Mouse (Mus musculus): ENCODE results near the gene Necab3.

The Necab3 gene

DNA sequence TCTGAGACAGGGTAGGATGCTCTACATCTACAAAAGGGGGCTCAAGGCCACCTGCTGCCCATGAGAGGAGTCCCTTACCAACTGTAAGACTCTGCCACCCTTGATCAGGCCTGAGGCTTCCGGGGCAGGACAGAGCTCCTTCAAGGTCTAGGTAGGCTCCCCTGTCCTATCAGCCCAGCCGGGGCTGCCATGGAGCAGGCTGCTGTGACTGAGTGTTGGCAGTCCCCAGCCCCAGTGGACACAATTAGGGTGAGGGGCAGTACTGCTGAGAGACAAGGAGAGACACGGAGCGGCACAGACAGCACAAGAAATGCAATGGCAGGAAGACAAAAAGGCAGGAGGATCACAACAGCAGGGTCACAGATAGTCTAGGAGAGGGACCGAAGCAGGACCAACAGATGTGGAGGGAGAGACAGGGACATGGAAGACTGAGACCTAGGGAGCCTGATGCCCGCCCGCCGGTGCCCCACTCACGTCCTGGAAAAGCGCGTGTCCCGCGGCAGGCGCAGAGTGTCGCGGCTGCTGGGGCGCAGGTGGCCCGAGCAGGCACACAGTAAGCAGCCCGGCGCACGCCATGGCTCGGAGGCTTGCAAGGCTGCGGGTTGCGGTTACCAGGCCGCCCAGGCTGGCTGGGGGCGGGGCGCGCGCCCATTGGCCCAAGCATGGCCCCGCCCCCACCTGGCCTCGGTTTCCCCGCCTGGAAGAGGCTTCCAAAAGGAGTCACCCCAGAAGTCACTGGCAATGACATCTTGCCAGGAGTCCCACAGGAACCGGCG lies at the start of gene Necab3:
TSS of gene Necab3 (minus strand) at position 627 of the 776 bp plus-strand sequence.
- peak; percentile 76 for DNase-seq

DNA sequence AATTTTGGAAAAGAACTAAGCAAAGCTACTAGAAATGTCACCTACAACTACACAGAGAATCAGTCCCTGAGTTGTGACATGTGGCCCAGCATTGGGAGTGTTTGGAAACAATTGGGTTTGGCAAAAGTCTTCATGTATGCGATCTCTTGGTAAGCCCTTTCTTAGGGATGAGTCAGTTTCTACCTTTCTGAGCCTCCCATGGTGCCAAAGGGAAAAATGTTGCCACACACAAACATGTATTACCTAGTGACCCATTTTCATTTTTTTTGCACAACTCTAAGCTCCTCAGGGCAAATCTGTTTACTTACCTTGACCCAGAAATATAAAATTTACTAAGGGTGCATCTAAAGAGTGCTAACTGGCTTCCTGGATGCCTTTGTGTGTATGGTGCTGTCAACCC lies 48.3 kb upstream of the Necab3 start:
- no peak for DNase-seq

DNA sequence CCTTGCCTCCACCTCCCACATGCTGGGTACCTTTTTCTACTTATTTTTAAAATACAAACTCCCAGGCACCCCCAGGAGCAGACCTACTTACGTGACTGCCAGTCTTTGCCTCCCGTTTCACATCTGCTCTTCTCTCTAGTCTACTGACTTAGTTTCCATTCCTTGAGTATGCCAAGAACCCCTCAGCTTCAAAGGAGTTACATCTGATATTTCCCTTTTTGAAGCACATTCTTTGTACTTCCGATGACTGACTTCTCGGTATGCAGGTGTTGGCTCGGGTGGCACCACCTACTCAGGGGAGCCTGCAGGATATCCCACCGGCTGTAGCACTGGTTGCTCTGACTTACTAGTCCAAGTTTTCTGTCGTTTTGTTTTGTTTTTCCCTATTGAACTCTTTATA lies 45.5 kb upstream of the Necab3 start:
- peak; percentile 59 for DNase-seq

DNA sequence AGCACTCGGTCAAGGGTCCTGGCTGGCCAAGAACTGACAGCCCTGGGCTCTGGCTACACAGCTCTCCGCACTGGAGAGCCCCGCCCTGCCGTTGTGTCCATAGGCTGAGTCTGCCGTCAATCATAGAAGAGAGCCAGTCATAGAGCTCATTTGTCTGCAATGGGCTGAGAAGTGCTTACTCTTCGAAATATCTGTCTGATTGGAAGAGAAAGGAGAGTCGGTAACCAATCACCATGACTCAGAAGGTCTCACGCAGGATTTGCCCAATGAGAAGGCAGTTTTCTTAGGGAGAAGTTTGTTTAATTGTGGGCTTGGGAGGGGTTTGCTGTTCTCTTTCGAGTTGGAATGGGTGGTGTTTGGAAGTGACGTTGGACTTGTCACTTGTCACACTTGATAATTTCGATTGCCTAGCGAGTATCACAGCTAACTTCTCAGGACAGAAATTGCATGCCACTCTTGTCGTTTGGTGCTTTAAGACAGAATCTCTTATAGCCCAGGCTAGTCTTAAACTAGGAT lies 45.0 kb upstream of the Necab3 start, which contains the start of gene Pxmp4:
TSS of gene Pxmp4 (minus strand) at position 71 of the 516 bp plus-strand sequence.
- DNase-seq, result peak; percentile 99

DNA sequence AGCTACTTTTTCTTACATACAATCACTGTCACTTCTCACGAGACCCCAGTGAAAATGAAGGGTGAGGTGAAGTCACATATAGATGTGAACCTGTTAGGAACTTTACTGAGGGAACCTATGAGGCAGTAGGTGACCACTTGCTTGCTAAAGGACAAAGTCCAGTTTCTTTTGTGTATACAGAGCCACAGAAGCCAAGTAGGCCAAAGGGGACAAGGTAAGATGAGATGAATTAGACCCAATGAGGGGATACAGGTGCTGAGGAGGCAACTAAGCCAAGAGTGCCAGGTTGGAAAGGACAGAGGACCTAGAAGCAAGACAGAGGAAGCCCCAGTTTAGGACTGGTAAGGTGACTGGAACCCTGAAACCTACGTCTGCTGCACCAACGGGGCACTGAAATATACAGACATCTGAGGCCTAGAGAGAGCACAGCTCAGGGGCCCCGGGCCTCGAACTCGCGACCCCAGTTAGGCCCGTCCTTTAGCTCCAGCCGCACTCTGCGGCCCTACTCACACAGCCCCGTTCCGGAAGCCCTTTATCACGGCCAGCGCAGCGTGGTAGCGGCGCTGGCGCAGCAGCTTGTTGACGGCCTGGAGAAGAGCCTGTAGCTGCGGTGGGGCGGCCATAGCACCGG lies 44.4 kb upstream of the Necab3 start:
- DNase-seq, result no peak

DNA sequence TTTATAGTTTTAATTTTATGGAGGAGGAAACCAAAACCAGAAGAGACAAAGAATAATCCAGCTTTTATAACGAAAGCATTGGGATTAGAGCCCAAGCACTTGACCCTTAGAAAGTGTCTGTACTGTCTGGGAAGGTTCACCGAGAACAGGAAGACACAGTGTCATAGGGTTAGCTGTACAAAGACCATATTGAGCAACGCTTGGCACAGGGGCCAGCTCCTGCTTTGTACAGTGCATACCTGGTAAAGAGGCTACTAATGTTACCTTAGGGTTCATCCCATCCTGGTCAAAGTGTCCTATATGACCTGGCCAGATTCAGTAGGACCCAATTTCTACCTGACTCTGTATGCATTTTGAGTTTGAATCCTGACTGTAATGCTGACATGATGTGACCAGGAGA lies 42.6 kb upstream of the Necab3 start:
- no peak for DNase-seq

DNA sequence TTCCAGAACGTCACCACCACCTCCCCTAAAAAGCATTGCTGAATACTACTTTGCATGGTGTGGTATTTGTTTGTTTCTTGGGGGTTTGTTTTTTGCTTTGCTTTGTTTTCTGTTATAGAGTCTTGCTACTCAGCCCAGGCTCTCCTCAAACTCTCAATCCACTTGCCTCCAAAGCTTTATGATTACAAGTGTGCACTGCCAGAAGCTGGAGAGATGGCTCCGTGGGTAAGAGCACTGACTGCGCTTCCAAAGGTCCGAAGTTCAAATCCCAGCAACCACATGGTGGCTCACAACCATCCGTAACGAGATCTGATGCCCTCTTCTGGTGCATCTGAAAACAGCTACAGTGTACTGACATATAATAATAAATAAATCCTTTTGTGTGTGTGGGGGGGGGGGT lies 41.9 kb upstream of the Necab3 start:
- no peak for DNase-seq

DNA sequence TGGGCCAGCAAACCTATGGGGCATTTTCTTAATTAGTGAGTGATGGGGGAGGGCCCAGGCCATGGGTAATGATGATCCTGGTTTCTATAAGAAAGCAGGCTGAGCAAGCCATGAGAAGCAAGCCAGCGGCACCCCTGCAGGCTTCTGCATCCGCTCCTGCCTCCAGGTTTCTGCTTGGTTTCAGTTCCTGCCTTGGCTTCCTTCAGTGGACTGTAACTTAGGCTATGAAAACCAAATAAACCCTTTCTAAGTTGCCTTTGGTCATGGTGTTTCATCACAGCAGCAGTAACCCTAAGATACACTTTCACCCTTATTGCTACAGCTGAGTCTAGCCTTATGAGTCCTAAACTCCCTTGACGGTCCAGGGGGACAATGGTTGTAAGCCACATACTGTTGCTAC lies 38.7 kb upstream of the Necab3 start:
- DNase-seq, result no peak

DNA sequence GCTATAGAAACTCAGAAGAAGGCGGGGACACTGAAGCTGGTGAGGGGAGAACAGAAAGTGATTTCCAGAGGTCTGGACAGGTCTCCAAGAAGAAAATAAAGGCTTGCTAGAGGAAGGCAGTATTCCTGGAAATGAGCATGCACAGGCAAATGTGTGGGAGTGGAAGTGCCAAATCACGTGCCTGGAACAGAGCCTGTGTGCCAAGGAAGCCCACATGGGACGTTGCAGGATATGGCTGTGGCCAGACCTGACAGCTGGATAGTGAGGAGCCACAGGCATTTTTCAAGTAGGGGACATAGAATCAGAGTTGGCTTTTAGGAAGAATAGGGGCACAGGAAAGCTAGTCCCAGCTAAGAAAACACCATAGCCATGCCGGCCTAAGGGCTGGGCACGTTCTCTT lies 37.1 kb upstream of the Necab3 start:
- DNase-seq, result no peak

DNA sequence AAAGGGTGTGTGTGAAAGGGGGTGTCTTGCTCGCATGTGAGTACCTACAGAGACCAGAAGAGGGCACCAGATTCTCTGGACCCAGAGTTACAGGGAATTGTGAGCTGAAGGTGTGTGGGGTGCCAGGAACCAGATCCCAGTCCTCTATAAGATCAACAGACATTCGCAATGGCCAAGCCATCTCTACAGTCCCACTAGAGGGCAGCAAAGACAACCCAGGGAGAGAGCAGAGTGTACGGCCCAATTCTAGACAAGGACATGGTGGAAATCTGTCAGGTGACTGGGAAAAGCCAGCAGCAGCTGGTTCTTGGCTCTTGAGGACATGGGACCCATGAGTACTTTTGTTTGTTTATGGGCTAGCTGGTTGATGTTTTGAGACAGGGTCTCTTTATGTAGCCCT lies 34.3 kb upstream of the Necab3 start:
- peak; percentile 69 for DNase-seq

DNA sequence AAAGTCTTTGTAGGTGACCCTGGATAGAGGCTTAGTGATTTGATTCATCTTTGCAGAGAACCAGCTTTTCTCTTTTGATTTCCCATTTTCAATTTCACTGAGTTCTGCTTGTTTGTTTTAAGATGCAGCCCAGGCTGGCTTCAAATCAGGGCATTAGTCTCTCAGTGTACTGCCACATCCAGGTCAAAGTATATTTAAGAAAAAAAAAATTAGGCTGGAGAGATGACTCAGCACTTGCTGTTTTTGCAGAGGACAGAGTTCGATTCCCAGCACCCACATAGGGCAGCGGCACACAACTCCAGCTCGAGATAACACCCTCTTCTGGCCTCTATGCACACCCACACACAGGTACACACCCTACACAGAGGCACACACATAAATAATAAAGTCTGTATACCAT lies 32.5 kb upstream of the Necab3 start:
- no peak for DNase-seq

DNA sequence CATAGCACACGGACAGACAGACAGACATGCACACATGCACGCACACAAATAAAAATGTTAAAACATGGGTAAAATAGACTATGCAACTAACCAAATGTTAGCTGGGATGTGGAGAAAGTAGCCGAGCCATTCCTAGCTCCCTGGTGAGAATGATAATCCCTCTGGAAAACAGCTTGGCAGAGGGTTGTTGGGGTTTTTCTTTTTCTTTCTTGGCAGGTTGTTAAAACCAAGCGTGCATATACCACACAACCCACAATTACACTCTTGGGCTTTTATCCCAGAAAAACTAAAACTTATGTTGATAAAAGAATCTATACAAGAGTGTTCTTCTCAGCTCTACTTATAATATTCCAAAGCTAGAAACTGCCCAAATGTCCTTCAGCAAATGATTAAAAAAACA lies 30.4 kb upstream of the Necab3 start:
- no peak for DNase-seq

DNA sequence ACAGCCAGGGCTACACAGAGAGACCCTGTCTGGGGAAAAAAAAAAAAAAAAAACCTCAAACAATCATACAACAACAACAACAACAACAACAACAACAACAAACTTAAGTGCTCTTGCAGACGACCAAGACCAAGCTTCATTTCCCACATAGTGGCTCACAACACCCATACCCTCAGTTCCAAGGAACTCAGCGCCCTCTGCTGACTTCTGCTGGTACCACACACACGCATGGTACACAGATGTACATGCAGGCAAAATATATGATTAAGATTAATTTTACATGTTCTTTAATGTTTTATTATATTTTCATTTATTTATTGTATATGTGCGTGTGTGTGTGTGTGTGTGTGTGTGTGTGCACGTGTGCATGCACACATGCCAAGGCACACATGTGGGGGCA lies 27.7 kb upstream of the Necab3 start:
- DNase-seq, result peak; percentile 74

DNA sequence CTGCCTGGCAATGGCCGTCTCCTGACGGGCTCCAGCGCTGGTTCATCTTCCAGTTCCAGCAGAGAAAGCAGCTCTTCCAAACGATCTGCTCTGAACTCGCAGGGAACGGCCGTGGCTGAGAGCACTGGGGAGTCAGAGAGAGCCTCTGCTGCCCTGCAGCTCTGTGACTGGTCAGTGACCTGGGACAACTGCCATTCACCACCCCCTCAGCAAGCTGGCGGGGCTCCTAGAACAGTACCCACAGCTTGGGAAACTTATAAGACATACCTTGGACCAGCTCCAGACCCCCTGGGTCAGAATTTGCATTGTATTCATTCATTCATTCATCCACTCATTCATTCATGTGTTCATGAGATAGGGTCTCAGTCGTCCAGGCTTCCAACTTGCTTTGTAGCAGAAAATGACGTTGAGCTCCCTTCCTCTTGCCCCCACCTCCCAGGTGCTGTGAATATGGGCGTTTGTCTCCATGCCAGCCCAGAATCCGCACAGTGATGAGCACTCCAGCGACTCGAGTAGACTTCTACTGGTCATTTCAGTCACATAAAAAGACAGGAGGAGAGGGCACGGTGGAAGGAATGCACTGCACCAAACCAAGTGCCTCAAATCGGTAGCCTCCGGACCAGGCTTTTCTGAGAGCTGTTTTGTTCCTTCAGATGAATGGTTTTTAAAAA lies 26.4 kb upstream of the Necab3 start:
- DNase-seq, result no peak

DNA sequence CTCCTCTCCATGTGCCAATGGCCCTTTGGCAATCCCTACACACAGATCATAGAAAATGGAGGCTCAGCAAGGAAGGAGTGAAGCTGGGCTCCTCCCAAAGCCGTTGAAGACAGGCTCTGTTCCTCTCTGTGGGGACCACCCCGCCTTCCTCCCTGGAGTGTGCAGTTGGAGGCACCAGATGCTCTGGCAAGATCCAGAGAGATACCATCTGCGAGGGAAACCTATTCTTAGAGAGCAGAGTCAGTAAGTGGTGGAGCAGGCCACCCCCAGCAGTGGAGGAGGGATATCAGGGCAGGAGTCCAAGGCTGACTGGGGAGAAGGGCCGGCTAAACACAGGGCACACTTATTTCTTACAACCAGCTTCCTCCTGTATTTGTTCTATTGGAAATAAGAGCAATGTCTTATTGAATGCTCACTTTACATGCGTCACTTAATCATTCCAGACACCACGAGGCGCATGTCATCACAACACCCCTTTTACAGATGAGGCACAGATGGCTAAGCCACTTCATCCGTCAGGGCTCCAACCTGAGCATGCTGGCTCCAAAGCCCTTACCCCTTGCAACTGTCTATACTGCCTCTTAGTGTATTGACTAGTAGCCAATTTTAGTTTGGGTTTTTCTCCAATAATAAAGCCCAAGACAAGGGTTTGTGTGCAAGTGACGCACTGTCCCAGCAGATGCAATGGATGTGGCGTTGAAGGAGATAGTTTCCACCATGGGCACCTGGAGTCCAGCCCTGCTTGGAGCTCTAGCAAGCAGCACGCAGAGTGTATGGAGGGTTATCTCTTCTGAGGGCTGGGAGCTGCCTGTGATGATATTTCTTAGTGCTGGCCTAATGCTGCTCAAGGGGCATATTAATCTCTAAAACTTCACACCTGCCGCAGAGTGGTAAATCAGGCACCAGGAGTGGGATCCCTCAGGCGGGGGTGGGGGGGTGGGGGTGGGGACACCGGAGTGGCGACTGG lies 25.5 kb upstream of the Necab3 start:
- DNase-seq, result no peak

DNA sequence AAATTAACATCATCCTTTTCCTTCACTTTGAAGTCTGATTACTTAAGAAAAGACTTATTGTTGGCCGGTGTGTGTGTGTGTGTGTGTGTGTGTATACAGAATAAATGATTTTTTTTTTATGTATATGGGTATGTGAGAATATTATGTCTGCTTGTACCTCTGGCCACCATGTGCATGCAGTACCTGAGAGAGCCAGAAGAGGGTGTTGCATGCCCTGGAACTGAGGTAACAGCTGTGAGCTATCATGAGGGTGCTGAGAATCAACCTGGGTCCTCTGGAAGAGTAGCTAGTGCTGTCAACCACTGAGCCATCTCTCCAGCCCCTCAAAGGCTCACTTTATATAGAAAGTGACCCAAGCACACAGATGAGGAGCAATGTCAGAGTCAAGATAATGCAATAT lies 22.7 kb upstream of the Necab3 start:
- DNase-seq, result no peak

DNA sequence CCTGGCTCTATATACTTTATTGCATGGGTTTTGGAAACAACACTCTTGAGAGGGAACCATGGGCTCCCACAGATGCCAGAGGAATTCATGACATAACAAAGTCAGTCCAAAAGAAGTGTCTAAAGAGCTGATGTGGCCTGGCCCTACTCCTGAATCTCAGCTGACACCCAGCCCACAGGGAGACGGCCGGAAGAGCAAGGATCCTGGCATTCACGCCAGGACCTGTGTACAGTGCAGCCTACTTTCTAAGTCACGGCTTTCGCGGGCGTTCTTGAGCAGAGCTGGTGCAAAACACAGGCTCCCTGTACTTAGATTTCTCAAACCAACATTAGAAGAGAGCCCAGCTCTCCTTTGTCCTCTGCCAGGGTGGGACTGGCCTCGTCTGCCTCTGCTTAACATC lies 21.9 kb upstream of the Necab3 start:
- DNase-seq, result no peak

DNA sequence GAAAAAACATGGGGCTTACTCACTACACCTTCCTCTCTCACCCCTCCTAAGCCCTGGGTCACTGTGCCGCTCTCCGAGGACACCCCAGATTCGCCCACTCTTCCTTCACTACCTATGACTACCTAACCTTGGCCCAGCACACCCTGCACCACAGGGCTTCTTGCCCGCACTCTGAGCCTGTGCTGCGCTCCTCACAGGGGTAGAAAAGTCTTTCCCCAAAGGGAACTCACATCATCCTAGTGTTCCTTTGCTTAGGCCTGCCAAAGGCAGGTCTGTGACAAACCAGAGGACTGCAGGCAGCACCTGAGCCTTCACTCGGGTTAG lies 19.0 kb upstream of the Necab3 start:
- no peak for DNase-seq

DNA sequence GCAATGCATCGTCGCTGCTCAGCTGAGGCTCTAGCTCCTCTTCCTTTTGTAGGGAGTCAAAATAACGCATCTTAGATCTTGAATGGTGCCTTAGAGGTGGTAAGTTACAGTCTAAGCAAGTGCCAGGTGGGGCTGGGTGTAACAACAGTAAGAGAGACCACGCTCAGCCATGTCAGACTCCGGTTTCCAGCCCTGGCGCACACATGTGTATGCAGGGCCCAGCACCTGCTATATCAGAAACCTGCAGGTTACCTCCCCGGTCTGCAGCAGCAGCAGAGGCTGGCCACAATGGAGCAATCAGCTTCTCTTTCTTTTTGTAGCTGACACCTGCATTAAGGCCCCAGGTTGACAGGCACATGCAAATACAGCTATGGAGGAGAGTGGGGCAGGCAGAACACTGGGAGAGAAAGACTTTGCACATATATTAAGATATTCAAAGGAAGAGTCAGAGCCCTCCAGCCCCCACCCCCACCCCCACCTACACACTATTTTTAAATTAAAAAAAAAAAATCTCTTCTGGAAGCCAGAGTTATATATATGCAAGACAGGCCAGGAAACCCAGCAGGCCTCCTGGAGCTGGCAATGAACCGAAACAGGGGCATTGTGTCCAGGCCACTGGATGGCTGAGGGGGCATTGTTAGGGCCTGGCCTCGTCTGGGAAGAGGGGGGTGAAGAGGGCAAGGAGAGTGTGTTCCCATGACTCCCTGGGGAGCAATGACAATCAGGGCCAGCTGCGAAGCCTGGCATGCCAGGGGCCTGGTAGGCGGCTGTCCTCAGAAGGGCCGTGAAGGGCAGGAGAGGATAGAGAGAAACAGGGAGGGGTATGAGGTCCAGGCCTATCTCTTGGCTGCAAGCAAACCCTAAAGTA lies 18.4 kb upstream of the Necab3 start:
- peak; percentile 66 for DNase-seq

DNA sequence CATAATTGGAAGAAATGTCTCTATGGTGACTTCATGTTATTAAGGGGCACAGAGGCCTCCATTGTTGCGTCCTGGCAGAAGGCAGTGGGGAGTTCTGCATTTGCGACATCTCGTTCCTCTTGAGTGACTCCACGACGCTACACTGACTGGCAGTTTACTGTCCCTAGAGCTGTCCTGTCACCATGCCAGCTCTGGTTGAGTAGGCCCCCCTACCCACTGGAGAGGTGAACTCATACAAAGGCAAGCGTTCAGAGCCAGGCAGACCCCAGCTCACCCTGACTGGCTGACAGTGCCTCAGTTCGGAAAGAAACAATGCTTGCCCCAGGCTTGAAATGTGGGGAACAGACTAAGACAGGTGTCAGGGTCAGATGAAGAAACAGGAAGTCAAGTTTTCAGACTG lies 15.6 kb upstream of the Necab3 start:
- no peak for DNase-seq

DNA sequence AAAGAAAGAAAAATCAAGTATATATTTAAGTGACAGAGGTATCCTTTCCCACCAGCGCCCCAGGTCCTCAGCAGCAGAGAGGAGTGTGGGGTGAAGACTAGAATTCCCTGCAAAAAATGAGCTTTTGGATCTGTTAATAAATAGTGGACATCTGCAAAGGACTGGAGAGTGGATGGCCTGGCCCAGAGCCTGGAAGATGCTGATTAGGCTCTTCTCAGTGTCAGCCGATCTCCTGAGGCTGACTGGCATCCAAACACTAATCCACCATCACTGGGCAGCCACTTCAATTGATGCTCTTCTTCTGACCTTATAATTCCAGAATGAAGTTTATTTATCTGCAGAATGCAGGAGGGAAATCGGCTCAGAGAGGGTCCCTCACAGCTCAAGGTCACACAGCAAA lies 14.3 kb upstream of the Necab3 start:
- no peak for DNase-seq

DNA sequence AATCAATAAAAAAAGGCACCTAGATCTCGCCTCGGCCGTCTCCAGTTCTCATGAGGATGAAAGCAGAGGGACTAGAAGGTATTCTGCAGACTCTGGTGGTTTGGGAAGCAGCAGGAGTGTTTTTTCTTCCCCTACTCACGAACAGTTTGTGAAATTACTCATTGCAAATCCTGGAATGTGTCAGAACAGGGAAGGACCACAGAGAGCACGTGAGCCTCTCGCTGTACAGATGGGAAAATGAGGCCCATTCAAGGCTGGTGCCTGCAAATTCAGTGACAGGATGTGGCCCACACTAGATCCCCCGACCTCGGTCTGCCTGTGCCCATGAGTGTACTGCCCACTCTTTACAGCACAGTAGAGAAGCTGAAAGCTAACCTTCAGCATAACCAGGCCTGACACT lies 13.3 kb upstream of the Necab3 start:
- no peak for DNase-seq
